Mouse (Mus musculus): Measurements from ENCODE around the gene Chadl. TPM values are rescaled to one million over a fixed set of nuclear protein-coding genes. Genes with fewer than 3 reads are reported as not detected.
A peak's percentile ranks its signal among the peaks of the same experiment; 100 is the strongest.

Chadl gene
- polyA plus RNA-seq, 1 experiment = 1.3 TPM

GRCm38 (mm10) chr15:81663697-81664561 lies 33.2 kb downstream of the Chadl start, which contains the start of gene L3mbtl2:
L3mbtl2 (plus strand) TSS chr15:81663889.
- Histone ChIP-seq H3ac (ENCODE audit: control insufficient read depth, insufficient read length) (peak within 1 kb of the TSS; percentile 5), H3K36me3 (ENCODE audit: control insufficient read depth, insufficient read depth) (peaks cover 19% of the 10 kb centered on the region), H3K4me2 (ENCODE audit: low read depth) (peak within 1 kb of the TSS; percentile 86), H3K27me3 (ENCODE audit: control insufficient read depth, insufficient read depth, insufficient read length) (no peaks in the 10 kb centered on the region), H3K4me3 (peak within 1 kb of the TSS; percentile 79), H3K79me2 (ENCODE audit: control insufficient read depth, insufficient read depth) (peaks cover 23% of the 10 kb centered on the region)
- no peak for TF ChIP-seq USF1 (IDR thresholded peaks at IDR 0.05; ENCODE audit: low read depth)
- TF ChIP-seq TCF3 (IDR thresholded peaks at IDR 0.05; ENCODE audit: insufficient read length, low read depth) = no peak
- peak in 1 of 3 experiments; percentile 61 for TF ChIP-seq MYOD1 (IDR thresholded peaks at IDR 0.05; ENCODE audit: control insufficient read depth in 1 of 3, insufficient read length in 2 of 3, low read depth in 2 of 3)
- TF ChIP-seq MAX (IDR thresholded peaks at IDR 0.05; ENCODE audit: low read depth) = no peak
- TF ChIP-seq POLR2A (IDR thresholded peaks at IDR 0.05; ENCODE audit: insufficient read length, low read depth) = peak; percentile 60
- TF ChIP-seq CEBPB (IDR thresholded peaks at IDR 0.05; ENCODE audit: insufficient read depth, poor library complexity, severe bottlenecking) = no peak
- TF ChIP-seq REST (IDR thresholded peaks at IDR 0.05; ENCODE audit: insufficient read depth, insufficient read length) = no peak
- TF ChIP-seq SRF (IDR thresholded peaks at IDR 0.05; ENCODE audit: control insufficient read depth, insufficient read length, low read depth) = peak; percentile 30
- no peak for TF ChIP-seq TCF12 (IDR thresholded peaks at IDR 0.05; ENCODE audit: insufficient read depth, poor library complexity, severe bottlenecking)
- no peak for TF ChIP-seq MYOG (IDR thresholded peaks at IDR 0.05; ENCODE audit: control insufficient read depth in 1 of 3, insufficient read depth in 1 of 3, insufficient read length in 2 of 3, low read depth in 2 of 3)
- peak; percentile 73 for TF ChIP-seq E2F4 (IDR thresholded peaks at IDR 0.05; ENCODE audit: insufficient read depth)
- peak; percentile 55 for TF ChIP-seq POLR2AphosphoS2 (IDR thresholded peaks at IDR 0.05; ENCODE audit: insufficient read length, low read depth)

GRCm38 (mm10) chr15:81663281-81663680 lies 33.8 kb downstream of the Chadl start:
- no peak overlapping the region for H3ac ChIP-seq (ENCODE audit: control insufficient read depth, insufficient read length)
- peak overlapping the region; percentile 79 for H3K4me3 ChIP-seq
- TF ChIP-seq USF1 (IDR thresholded peaks at IDR 0.05; ENCODE audit: low read depth) (no peak), POLR2AphosphoS2 (IDR thresholded peaks at IDR 0.05; ENCODE audit: insufficient read length, low read depth) (no peak), MAX (IDR thresholded peaks at IDR 0.05; ENCODE audit: low read depth) (no peak), MYOD1 (IDR thresholded peaks at IDR 0.05; ENCODE audit: control insufficient read depth in 1 of 3, insufficient read length in 2 of 3, low read depth in 2 of 3) (no peak), SRF (IDR thresholded peaks at IDR 0.05; ENCODE audit: control insufficient read depth, insufficient read length, low read depth) (no peak), POLR2A (IDR thresholded peaks at IDR 0.05; ENCODE audit: insufficient read length, low read depth) (no peak), REST (IDR thresholded peaks at IDR 0.05; ENCODE audit: insufficient read depth, insufficient read length) (no peak), TCF12 (IDR thresholded peaks at IDR 0.05; ENCODE audit: insufficient read depth, poor library complexity, severe bottlenecking) (no peak), CEBPB (IDR thresholded peaks at IDR 0.05; ENCODE audit: insufficient read depth, poor library complexity, severe bottlenecking) (no peak), MYOG (IDR thresholded peaks at IDR 0.05; ENCODE audit: control insufficient read depth in 1 of 3, insufficient read depth in 1 of 3, insufficient read length in 2 of 3, low read depth in 2 of 3) (no peak), E2F4 (IDR thresholded peaks at IDR 0.05; ENCODE audit: insufficient read depth) (no peak), TCF3 (IDR thresholded peaks at IDR 0.05; ENCODE audit: insufficient read length, low read depth) (no peak)
- peak overlapping the region; percentile 81 for H3K4me2 ChIP-seq (ENCODE audit: low read depth)
- H3K27me3 ChIP-seq (ENCODE audit: control insufficient read depth, insufficient read depth, insufficient read length) = no peaks in the 10 kb centered on the region
- peaks cover 23% of the 10 kb centered on the region for H3K79me2 ChIP-seq (ENCODE audit: control insufficient read depth, insufficient read depth)
- peaks cover 12% of the 10 kb centered on the region for H3K36me3 ChIP-seq (ENCODE audit: control insufficient read depth, insufficient read depth)

- H3K27me3 ChIP-seq (ENCODE audit: control insufficient read depth, insufficient read depth, insufficient read length) = no peaks in the 10 kb centered on the region
- no peaks in the 10 kb centered on the region for H3K36me3 ChIP-seq (ENCODE audit: control insufficient read depth, insufficient read depth)
- H3K4me2 ChIP-seq (ENCODE audit: low read depth) = no peak overlapping the region
- TF ChIP-seq MAX (IDR thresholded peaks at IDR 0.05; ENCODE audit: low read depth) (no peak), SRF (IDR thresholded peaks at IDR 0.05; ENCODE audit: control insufficient read depth, insufficient read length, low read depth) (no peak), MYOG (IDR thresholded peaks at IDR 0.05; ENCODE audit: control insufficient read depth in 1 of 3, insufficient read depth in 1 of 3, insufficient read length in 2 of 3, low read depth in 2 of 3) (no peak), CEBPB (IDR thresholded peaks at IDR 0.05; ENCODE audit: insufficient read depth, poor library complexity, severe bottlenecking) (no peak), TCF12 (IDR thresholded peaks at IDR 0.05; ENCODE audit: insufficient read depth, poor library complexity, severe bottlenecking) (no peak), POLR2AphosphoS2 (IDR thresholded peaks at IDR 0.05; ENCODE audit: insufficient read length, low read depth) (no peak)
- H3ac ChIP-seq (ENCODE audit: control insufficient read depth, insufficient read length) = no peak overlapping the region
- peaks cover 23% of the 10 kb centered on the region for H3K79me2 ChIP-seq (ENCODE audit: control insufficient read depth, insufficient read depth)
- no peak overlapping the region for H3K4me3 ChIP-seq
These were observed 35.4 kb downstream of the Chadl start for GRCm38 (mm10) chr15:81661701-81662100.

- peaks cover 50% of the 10 kb centered on the region for H3K36me3 ChIP-seq (ENCODE audit: control insufficient read depth, insufficient read depth)
- H3K79me2 ChIP-seq (ENCODE audit: control insufficient read depth, insufficient read depth) = no peaks in the 10 kb centered on the region
- H3K4me3 ChIP-seq = no peak overlapping the region
- no peak overlapping the region for H3K4me2 ChIP-seq (ENCODE audit: low read depth)
- no peak overlapping the region for H3ac ChIP-seq (ENCODE audit: control insufficient read depth, insufficient read length)
- H3K27me3 ChIP-seq (ENCODE audit: control insufficient read depth, insufficient read depth, insufficient read length) = peaks cover 3% of the 10 kb centered on the region
- TF ChIP-seq USF1 (IDR thresholded peaks at IDR 0.05; ENCODE audit: low read depth) (no peak), MYOD1 (IDR thresholded peaks at IDR 0.05; ENCODE audit: control insufficient read depth in 1 of 3, insufficient read length in 2 of 3, low read depth in 2 of 3) (no peak), TCF3 (IDR thresholded peaks at IDR 0.05; ENCODE audit: insufficient read length, low read depth) (no peak), REST (IDR thresholded peaks at IDR 0.05; ENCODE audit: insufficient read depth, insufficient read length) (no peak), E2F4 (IDR thresholded peaks at IDR 0.05; ENCODE audit: insufficient read depth) (no peak), TCF12 (IDR thresholded peaks at IDR 0.05; ENCODE audit: insufficient read depth, poor library complexity, severe bottlenecking) (no peak), CEBPB (IDR thresholded peaks at IDR 0.05; ENCODE audit: insufficient read depth, poor library complexity, severe bottlenecking) (no peak), MYOG (IDR thresholded peaks at IDR 0.05; ENCODE audit: control insufficient read depth in 1 of 3, insufficient read depth in 1 of 3, insufficient read length in 2 of 3, low read depth in 2 of 3) (no peak)
These were observed 46.5 kb downstream of the Chadl start for GRCm38 (mm10) chr15:81650636-81651035.
